Mouse (Mus musculus) liver (tissue): ENCODE results near the gene Slc26a9.
A peak's percentile ranks its signal among the peaks of the same experiment; 100 is the strongest.
"Not testable (repeated sequence)": the region's sequence is repeated elsewhere in the genome, so short reads cannot be mapped to it uniquely, and the experiment has no call there.

Experiments used
- DNase-seq: peaks from one replicate; pipeline ENCODE4 v3.0.0-alpha.2; 2020; ENCODE audit warnings: mixed read lengths

Slc26a9 gene

GRCm38 (mm10) chr1:131771440-131771839 lies 27.6 kb downstream of the Slc26a9 start:
- DNase-seq, result no peak

GRCm38 (mm10) chr1:131794591-131794990 lies 50.8 kb downstream of the Slc26a9 start:
- DNase-seq, result no peak

GRCm38 (mm10) chr1:131795171-131795570 lies 51.3 kb downstream of the Slc26a9 start:
- no peak for DNase-seq

- DNase-seq, result peak; percentile 47
Measured at GRCm38 (mm10) chr1:131797202-131797909, 53.5 kb downstream of the Slc26a9 start, which contains the start of gene Pm20d1. Gene Pm20d1, plus strand, starts transcription at chr1:131797381.

- DNase-seq, result no peak
Measured at GRCm38 (mm10) chr1:131800001-131800400, 56.2 kb downstream of the Slc26a9 start.

- no peak for DNase-seq
Measured at GRCm38 (mm10) chr1:131801071-131801470, 57.2 kb downstream of the Slc26a9 start.

GRCm38 (mm10) chr1:131802652-131803051 lies 58.8 kb downstream of the Slc26a9 start:
- DNase-seq, result no peak

- DNase-seq, result no peak
Measured at GRCm38 (mm10) chr1:131804166-131804565, 60.3 kb downstream of the Slc26a9 start.

GRCm38 (mm10) chr1:131808986-131809385 lies 65.2 kb downstream of the Slc26a9 start:
- no peak for DNase-seq

GRCm38 (mm10) chr1:131809651-131810050 lies 65.8 kb downstream of the Slc26a9 start:
- no peak for DNase-seq

- no peak for DNase-seq
Measured at GRCm38 (mm10) chr1:131811393-131811792, 67.6 kb downstream of the Slc26a9 start.

- no peak for DNase-seq
Measured at GRCm38 (mm10) chr1:131812006-131812405, 68.2 kb downstream of the Slc26a9 start.

- no peak for DNase-seq
Measured at GRCm38 (mm10) chr1:131812631-131813295, 68.9 kb downstream of the Slc26a9 start.

GRCm38 (mm10) chr1:131813731-131814130 lies 69.9 kb downstream of the Slc26a9 start:
- DNase-seq, result no peak

- DNase-seq, result no peak
Measured at GRCm38 (mm10) chr1:131814191-131814590, 70.4 kb downstream of the Slc26a9 start.

GRCm38 (mm10) chr1:131816886-131817285 lies 73.1 kb downstream of the Slc26a9 start:
- no peak for DNase-seq

GRCm38 (mm10) chr1:131820353-131820752 lies 76.5 kb downstream of the Slc26a9 start:
- DNase-seq, result not testable (repeated sequence)

- DNase-seq, result no peak
Measured at GRCm38 (mm10) chr1:131820887-131821328, 77.1 kb downstream of the Slc26a9 start.
